ENCODE assay signal across 26 mouse cellular contexts in genomic region chr13:43267902-43268301, GRCm38 (mm10).
"Had no signal": no experiment of that assay in that cellular context is flagged by ENCODE, and none has a peak within 500 bp of the region (broad histone marks: within the 10 kb centered on the region; RNA-seq: fewer than 3 reads in every experiment).

No protein-coding gene starts in this region.

- H3K4me2 ChIP-seq: heart, embryonic 11.5 days; heart, embryonic 13.5 days; heart, embryonic 15.5 days; hindbrain, embryonic 13.5 days; hindbrain, embryonic 15.5 days; intestine, embryonic 15.5 days; limb, embryonic 12.5 days; liver, embryonic 11.5 days; liver, embryonic 13.5 days had no signal

- ATAC-seq: hindbrain, postnatal 0 days; intestine, embryonic 15.5 days; intestine, postnatal 0 days had no signal

- H3K4me3 ChIP-seq: gastrocnemius, adult 2 months; heart, adult 2 months; heart, embryonic 13.5 days; heart, embryonic 15.5 days; hindbrain, embryonic 13.5 days; hindbrain, embryonic 15.5 days; intestine, embryonic 15.5 days; left cerebral cortex, adult 2 months; limb, embryonic 10.5 days; limb, embryonic 12.5 days; liver, embryonic 13.5 days had no signal

- DNase-seq: gastrocnemius, adult 2 months; gastrocnemius, postnatal 10 days; gastrocnemius, postnatal 25 days; heart, adult 11 months; heart, adult 2 months; heart, postnatal 14 days; heart, postnatal 36 days; kidney, adult 18-20 months; kidney, adult 8-10 months; kidney, postnatal 10 days; kidney, postnatal 25 days; kidney, postnatal 4 days; liver; liver, embryonic 13.5 days had no signal

- H3K27me3 ChIP-seq: heart, embryonic 13.5 days; heart, embryonic 15.5 days; hindbrain, embryonic 13.5 days; hindbrain, embryonic 15.5 days; intestine, embryonic 15.5 days; limb, embryonic 12.5 days had no signal

- H3K9me3 ChIP-seq: heart, embryonic 13.5 days; heart, embryonic 15.5 days; hindbrain, embryonic 13.5 days; hindbrain, embryonic 15.5 days; intestine, embryonic 15.5 days; limb, embryonic 10.5 days; limb, embryonic 12.5 days; liver, embryonic 13.5 days had no signal

- H3K4me1 ChIP-seq: intestine, embryonic 15.5 days had no signal

- H3K36me3 ChIP-seq: heart, embryonic 13.5 days; heart, embryonic 15.5 days; hindbrain, embryonic 13.5 days; hindbrain, embryonic 15.5 days; intestine, embryonic 15.5 days; limb, embryonic 10.5 days; limb, embryonic 12.5 days; liver, embryonic 13.5 days had no signal

- H3K9ac ChIP-seq: heart, embryonic 13.5 days; heart, embryonic 15.5 days; hindbrain, embryonic 13.5 days; hindbrain, embryonic 15.5 days; intestine, embryonic 15.5 days; limb, embryonic 12.5 days; liver, embryonic 13.5 days had no signal

- H3K27ac ChIP-seq: gastrocnemius, adult 2 months; heart, adult 2 months; heart, embryonic 13.5 days; heart, embryonic 15.5 days; hindbrain, embryonic 13.5 days; hindbrain, embryonic 15.5 days; hindbrain, postnatal 0 days; intestine, embryonic 15.5 days; limb, embryonic 10.5 days; limb, embryonic 12.5 days; liver, embryonic 13.5 days had no signal
